Mouse (Mus musculus) midbrain, embryonic 16.5 days (tissue): ENCODE data around the gene Mchr1. TPM values are rescaled to one million over a fixed set of nuclear protein-coding genes. Genes with fewer than 3 reads are reported as not detected.

Experiments
- ATAC-seq: fragments of 200-750 bp; cut with Nextera tagmentation; 2 replicates; pipeline ENCODE4 v1.8.0; 2017; ENCODE audit warnings: moderate TSS enrichment
- H3K27ac ChIP-seq: fragments of 300-500 bp; sonication (generic); 2 replicates; pipeline ENCODE4 v1.5.1; 2014; ENCODE audit warnings: mild to moderate bottlenecking, low read length, mixed read lengths
- H3K27me3 ChIP-seq: fragments of 300-500 bp; sonication (generic); 2 replicates; pipeline ENCODE4 v1.6.1; 2014; ENCODE audit warnings: low read depth, low read length, mixed read lengths; ENCODE audit not compliant: control insufficient read depth, insufficient read depth
- H3K36me3 ChIP-seq: fragments of 300-500 bp; sonication (generic); 2 replicates; pipeline ENCODE4 v1.6.1; 2014; ENCODE audit warnings: mild to moderate bottlenecking, low read length, moderate library complexity, mixed read lengths; ENCODE audit not compliant: control insufficient read depth, insufficient read depth
- H3K4me1 ChIP-seq: fragments of 300-500 bp; sonication (generic); 2 replicates; pipeline ENCODE4 v1.6.1; 2014; ENCODE audit warnings: mild to moderate bottlenecking, low read length, mixed read lengths; ENCODE audit not compliant: control insufficient read depth, insufficient read depth
- H3K4me2 ChIP-seq: fragments of 300-500 bp; sonication (generic); 2 replicates; pipeline ENCODE4 v1.6.1; 2014; ENCODE audit warnings: mild to moderate bottlenecking, low read length, mixed read lengths
- H3K4me3 ChIP-seq: fragments of 300-500 bp; sonication (generic); 2 replicates; pipeline ENCODE4 v1.5.1; 2014; ENCODE audit warnings: low read depth, mild to moderate bottlenecking, low read length, moderate library complexity, mixed read lengths
- H3K9ac ChIP-seq: fragments of 300-500 bp; sonication (generic); 2 replicates; pipeline ENCODE4 v1.6.1; 2014; ENCODE audit warnings: low read depth, low read length, mixed read lengths
- H3K9me3 ChIP-seq: fragments of 300-500 bp; sonication (generic); replicated peaks from 2 replicates; pipeline ENCODE4 v1.6.1; 2014; ENCODE audit warnings: mild to moderate bottlenecking, low read length, mixed read lengths; ENCODE audit not compliant: control insufficient read depth, poor library complexity, severe bottlenecking
- WGBS: fragments of 180-500 bp; shearing (Covaris S2); extraction: QIAGEN DNeasy Blood & Tissue Kit; methylation state at CpG from one replicate; pipeline ENCODE4 v1.1.7; 2014; 5-methylcytosine and 5-hydroxymethylcytosine counted together
- polyA plus RNA-seq: library from polyadenylated mRNA; unstranded; fragments of >200 nt; fragmentation: Nextera tagmentation; extraction: Ambion mirVana; gene quantifications from 2 replicates; pipeline ENCODE4 v1.2.1, GENCODE M21; 2015

Gene Mchr1
- polyA plus RNA-seq, 1 experiment from 2014 or later, result 8.7 TPM

DNA sequence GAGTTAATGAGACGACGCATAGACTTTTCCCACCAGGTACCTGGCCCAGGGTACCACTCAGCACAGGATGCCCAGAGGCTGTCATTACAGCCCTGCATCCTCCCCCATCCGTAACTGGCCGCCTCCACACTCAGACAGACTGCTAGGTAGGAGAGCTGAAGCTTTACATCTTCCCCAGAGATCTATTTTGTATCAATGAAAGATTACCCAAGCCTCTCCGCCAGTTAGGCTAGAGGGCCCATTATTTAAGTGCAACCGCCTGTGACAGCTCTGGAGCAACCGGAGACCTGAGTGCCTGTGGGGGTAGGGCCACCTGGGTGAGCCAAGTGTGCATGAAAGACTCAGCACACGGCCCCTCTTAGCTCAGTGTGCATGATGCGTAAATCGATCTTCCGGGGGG lies 42.6 kb downstream of the Mchr1 start:
- ATAC-seq, result peak; percentile 58; the same call in 1 of the 2 replicates
- Histone ChIP-seq H3K27ac (no peak overlapping the region), H3K4me3 (no peak overlapping the region), H3K4me1 (peaks cover 12% of the 10 kb centered on the region), H3K9ac (no peak overlapping the region), H3K4me2 (no peak overlapping the region), H3K9me3 (no peaks in the 10 kb centered on the region), H3K36me3 (no peaks in the 10 kb centered on the region), H3K27me3 (no peaks in the 10 kb centered on the region)
- 6% methylated on average over 11 of the region's 11 CpGs for WGBS

DNA sequence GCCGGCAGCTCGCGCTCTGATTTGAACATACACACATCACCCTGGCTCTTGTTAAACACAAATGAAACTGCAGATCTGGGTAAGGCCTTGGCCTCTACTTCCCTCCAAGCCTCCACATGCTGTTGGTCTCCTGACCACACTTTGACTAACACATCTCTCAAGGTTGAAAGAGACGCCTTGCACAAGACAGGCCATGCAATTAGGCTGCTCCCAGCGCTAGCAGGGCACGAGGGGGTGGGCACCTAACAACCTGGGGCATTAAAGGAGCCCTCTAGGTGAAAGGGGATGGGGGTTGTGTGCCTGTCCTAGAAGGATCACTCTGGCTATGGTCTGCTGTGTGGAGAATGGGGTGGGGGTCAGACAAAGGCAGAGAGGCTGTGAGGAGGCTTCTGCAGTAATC lies 43.4 kb downstream of the Mchr1 start:
- ATAC-seq, result no peak
- Histone ChIP-seq H3K4me2 (no peak overlapping the region), H3K27me3 (no peaks in the 10 kb centered on the region), H3K27ac (no peak overlapping the region), H3K4me3 (no peak overlapping the region), H3K36me3 (no peaks in the 10 kb centered on the region), H3K4me1 (peaks cover 7% of the 10 kb centered on the region; the same call in 1 of the 2 replicates), H3K9ac (no peak overlapping the region), H3K9me3 (no peaks in the 10 kb centered on the region)
- WGBS, result 46% methylated on average over 6 of the region's 6 CpGs

DNA sequence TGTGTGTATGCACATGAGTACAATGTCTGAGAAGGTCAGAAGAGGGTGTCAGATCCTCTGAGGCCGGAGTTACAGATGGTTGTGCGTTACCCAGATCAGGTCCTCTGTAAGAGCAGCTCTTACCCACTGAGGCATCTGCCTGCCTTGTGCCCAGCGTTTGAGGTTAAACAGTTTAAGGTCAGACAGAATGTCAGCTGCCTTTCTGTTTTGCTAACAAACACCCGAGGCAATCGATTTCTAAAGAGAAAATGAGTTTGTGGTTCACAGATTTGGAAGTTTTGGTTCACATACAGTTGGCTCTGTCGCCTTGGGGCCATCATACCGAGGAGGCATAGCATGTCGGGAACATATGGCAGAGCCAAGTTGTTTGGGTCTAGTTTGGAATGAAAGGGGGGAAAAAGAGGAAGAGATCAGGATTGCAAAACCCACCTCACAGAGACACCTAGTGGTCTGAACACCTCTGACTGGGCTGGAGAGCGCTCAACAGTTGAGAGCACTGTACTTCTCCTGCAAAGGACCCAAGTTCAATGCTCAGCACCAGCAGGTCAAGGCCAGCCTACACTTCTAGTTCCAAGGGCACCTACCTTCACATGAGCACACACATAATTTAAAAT lies 48.9 kb downstream of the Mchr1 start:
- Histone ChIP-seq H3K36me3 (no peaks in the 10 kb centered on the region), H3K27me3 (no peaks in the 10 kb centered on the region), H3K9ac (no peak overlapping the region), H3K4me2 (no peak overlapping the region), H3K9me3 (no peaks in the 10 kb centered on the region), H3K4me1 (no peaks in the 10 kb centered on the region), H3K27ac (no peak overlapping the region), H3K4me3 (no peak overlapping the region)
- WGBS, result 80% methylated on average over 9 of the region's 9 CpGs
- ATAC-seq, result no peak

Other genes starting within 250 kb of the Mchr1 start
- gene Mrtfa, start 44.7 kb upstream of the Mchr1 start, polyA plus RNA-seq, result 29.3 and 29.8 TPM in 2 replicates
- 136 and 141 TPM in 2 replicates for gene Slc25a17, start 125.3 kb downstream of the Mchr1 start, polyA plus RNA-seq
- 216 and 221 TPM in 2 replicates for gene St13, start 164.6 kb downstream of the Mchr1 start, polyA plus RNA-seq
- gene Xpnpep3, start 164.6 kb downstream of the Mchr1 start, polyA plus RNA-seq, result 9.6 and 10.0 TPM in 2 replicates
- 1.0 and 2.2 TPM in 2 replicates for gene Dnajb7, start 172.8 kb downstream of the Mchr1 start, polyA plus RNA-seq
- 396 and 416 TPM in 2 replicates for gene Rbx1, start 230.8 kb downstream of the Mchr1 start, polyA plus RNA-seq